In genomic region chr11:5592336-5592735, GRCm38 (mm10) we compare ENCODE assay signal across 9 mouse cellular contexts. TPM values are rescaled to one million over a fixed set of nuclear protein-coding genes. Genes with fewer than 3 reads are reported as not detected.
DNase-seq lines count a peak whose midpoint lies in the region; ATAC-seq lines count a peak whose summit lies in the region.
"Had no signal": no experiment of that assay in that cellular context is flagged by ENCODE, and none has a peak within 500 bp of the region (broad histone marks: within the 10 kb centered on the region; RNA-seq: fewer than 3 reads in every experiment).

No protein-coding gene starts in this region.

- H3K9ac ChIP-seq in hindbrain, embryonic 13.5 days = no peak overlapping the region
- H3K9ac ChIP-seq: liver, embryonic 13.5 days had no signal

- no peak overlapping the region for H3K4me3 ChIP-seq in hindbrain, embryonic 13.5 days
- H3K4me3 ChIP-seq: liver, embryonic 13.5 days had no signal

- H3K27ac ChIP-seq in hindbrain, embryonic 13.5 days = no peak overlapping the region
- H3K27ac ChIP-seq: liver, embryonic 13.5 days had no signal

- ATAC-seq in megakaryocyte-erythroid progenitor cell, adult 5-6 weeks (replicated peaks; ENCODE audit: low FRiP score, low TSS enrichment, poor library complexity, severe bottlenecking) = no peak
- no peak for ATAC-seq in hindbrain, embryonic 13.5 days (ENCODE audit: low FRiP score)

- H3K27me3 ChIP-seq in hindbrain, embryonic 13.5 days = no peaks in the 10 kb centered on the region
- H3K27me3 ChIP-seq: liver, embryonic 13.5 days had no signal

- H3K9me3 ChIP-seq in hindbrain, embryonic 13.5 days = no peaks in the 10 kb centered on the region
- H3K9me3 ChIP-seq: liver, embryonic 13.5 days had no signal

- intact Hi-C loops in heart, postnatal 14 days (cut with DNase I) = no loop called here

- no peaks in the 10 kb centered on the region for H3K36me3 ChIP-seq in hindbrain, embryonic 13.5 days
- H3K36me3 ChIP-seq: liver, embryonic 13.5 days had no signal

- peak; percentile 11 for DNase-seq in right cerebral cortex, adult 18-20 months
- no peak for DNase-seq in right cerebral cortex, postnatal 36 days (ENCODE audit: low spot score in 2 of 2)
- DNase-seq in cerebellum, adult 8-10 months = peak; percentile 10
- peak; percentile 44 to 56 for DNase-seq in heart, postnatal 14 days
- DNase-seq in lung, postnatal 10 days = peak; percentile 39
- DNase-seq: liver, embryonic 13.5 days had no signal

- WGBS in hindbrain, embryonic 13.5 days = 68% methylated on average over 6 of the region's 6 CpGs

- H3K4me2 ChIP-seq in hindbrain, embryonic 13.5 days = no peak overlapping the region
- H3K4me2 ChIP-seq: liver, embryonic 13.5 days had no signal

- H3K4me1 ChIP-seq in hindbrain, embryonic 13.5 days (replicated peaks) = no peaks in the 10 kb centered on the region

RNA-seq across cellular contexts. Expression of gene Ankrd36, which starts 22.9 kb away (rescaled TPM):
- total RNA-seq in heart, postnatal 14 days (2021) = not detected
- not detected in 2 replicates for total RNA-seq in megakaryocyte-erythroid progenitor cell, adult 5-6 weeks (2014; fragmentation: Nextera tagmentation)
- total RNA-seq in megakaryocyte-erythroid progenitor cell, adult 5-6 weeks (2017) = 5.1 TPM in 1 of 2 replicates, not detected in the other
- not detected in 2 replicates for polyA plus RNA-seq in hindbrain, embryonic 13.5 days (2015; fragmentation: Nextera tagmentation; extraction: Ambion mirVana)
- total RNA-seq: adrenal gland, postnatal 4 days had no signal

RNA-seq across cellular contexts. Expression of gene Ccdc117, which starts 50.3 kb away (rescaled TPM):
- total RNA-seq in heart, postnatal 14 days (2021) = 10 to 100 TPM; 17.6 to 20.5 TPM
- 16.7 and 23.1 TPM in 2 replicates for total RNA-seq in megakaryocyte-erythroid progenitor cell, adult 5-6 weeks (2014; fragmentation: Nextera tagmentation)
- total RNA-seq in megakaryocyte-erythroid progenitor cell, adult 5-6 weeks (2017) = 34.6 and 42.4 TPM in 2 replicates
- polyA plus RNA-seq in hindbrain, embryonic 13.5 days (2015; fragmentation: Nextera tagmentation; extraction: Ambion mirVana) = 12.3 and 12.4 TPM in 2 replicates

Comparison
In these comparisons a context has a peak if more than half of its experiments do, and no peak if none do; other contexts are left out.
1. DNase-seq: peak in right cerebral cortex, adult 18-20 months (single experiment), cerebellum, adult 8-10 months (single experiment), heart, postnatal 14 days (2 of 2) and lung, postnatal 10 days (single experiment); none in right cerebral cortex, postnatal 36 days (0 of 2).